In genomic region chr5:110635951-110636707, GRCm38 (mm10) we compare ENCODE assay signal across 8 mouse cellular contexts. TPM values are rescaled to one million over a fixed set of nuclear protein-coding genes. Genes with fewer than 3 reads are reported as not detected.
DNase-seq lines count a peak whose midpoint lies in the region; TF ChIP-seq lines count a peak whose summit lies in the region.

No protein-coding gene starts in this region.

- no peak overlapping the region for H3K27ac ChIP-seq in ES-Bruce4 (ENCODE audit: insufficient read depth, low read length)

- TF ChIP-seq POLR2A in ES-Bruce4 (IDR thresholded peaks at IDR 0.05; ENCODE audit: insufficient read depth, low read length): no peak

- no peak overlapping the region for H3K9ac ChIP-seq in ES-Bruce4 (ENCODE audit: low read depth, poor library complexity, severe bottlenecking)

- no peaks in the 10 kb centered on the region for H3K27me3 ChIP-seq in ES-Bruce4 (ENCODE audit: control insufficient read depth, insufficient read depth, low read length, poor library complexity, severe bottlenecking)

- no peak for TF ChIP-seq EP300 in ES-Bruce4 (IDR thresholded peaks at IDR 0.05; ENCODE audit: insufficient read depth, low read depth, low read length)

- peak; percentile 12 for TF ChIP-seq CTCF in ES-Bruce4 (IDR thresholded peaks at IDR 0.05; ENCODE audit: low read depth, low read length)

- peak; percentile 49 for DNase-seq in kidney, adult 9 months
- no peak for DNase-seq in kidney, postnatal 4 days
- peak; percentile 67 for DNase-seq in embryo, embryonic 10.5 days (ENCODE audit: low spot score)
- DNase-seq in lung, postnatal 14 days: peak; percentile 34
- DNase-seq in right cerebral cortex, postnatal 4 days: no peak
- DNase-seq in adipocyte (ENCODE audit: low spot score): no peak
- DNase-seq in layer of hippocampus, adult 9-10 months (ENCODE audit: low spot score): no peak

- no peaks in the 10 kb centered on the region for H3K4me1 ChIP-seq in ES-Bruce4 (ENCODE audit: control insufficient read depth, insufficient read depth, low read length)

- H3K4me3 ChIP-seq in ES-Bruce4 (ENCODE audit: low read depth, low read length): no peak overlapping the region

- H3K9me3 ChIP-seq in ES-Bruce4 (replicated peaks; ENCODE audit: control insufficient read depth, insufficient read depth, low read length, poor library complexity, severe bottlenecking): no peaks in the 10 kb centered on the region

- no peaks in the 10 kb centered on the region for H3K36me3 ChIP-seq in ES-Bruce4 (ENCODE audit: control insufficient read depth, insufficient read depth, low read length, poor library complexity, severe bottlenecking)

RNA-seq across cellular contexts. Expression of gene Noc4l, which starts 17.1 kb away (rescaled TPM):
- 53.3 and 55.5 TPM in 2 replicates for polyA plus RNA-seq in ES-Bruce4 (2011; ENCODE audit: insufficient read depth, insufficient read length, low read depth, missing spikeins)

RNA-seq across cellular contexts. Expression of gene Ddx51, which starts 17.1 kb away (rescaled TPM):
- polyA plus RNA-seq in ES-Bruce4 (2011; ENCODE audit: insufficient read depth, insufficient read length, low read depth, missing spikeins): 15.4 and 25.3 TPM in 2 replicates

Comparison
In these comparisons a context has a peak if more than half of its experiments do, and no peak if none do; other contexts are left out.
1. DNase-seq: peak in kidney, adult 9 months (single experiment), embryo, embryonic 10.5 days (single experiment) and lung, postnatal 14 days (single experiment); none in kidney, postnatal 4 days (0 of 2), right cerebral cortex, postnatal 4 days (single experiment), adipocyte (single experiment) and layer of hippocampus, adult 9-10 months (single experiment).